Mouse (Mus musculus) colon, adult 2 months (tissue): ENCODE measurements around the gene Ugt8a. TPM values are rescaled to one million over a fixed set of nuclear protein-coding genes. Genes with fewer than 3 reads are reported as not detected.

Source experiments
- polyA plus RNA-seq: library from polyadenylated mRNA; depleted of rRNA; stranded (reverse); fragments of >200 nt; gene quantifications from 2 replicates; pipeline ENCODE4 v1.2.3, GENCODE M21; 2012; rRNA removed

The Ugt8a gene
- polyA plus RNA-seq, result 0.08 and 0.28 TPM in 2 replicates

GRCm38 (mm10) chr3:125938092-125938755 is at the start of gene Ugt8a:
Gene Ugt8a, minus strand, starts transcription at chr3:125938619.

